Mouse (Mus musculus) neural tube, embryonic 10.5 days (tissue): ENCODE measurements around the gene H2-Q6.
"Not testable (repeated sequence)": the region's sequence is repeated elsewhere in the genome, so short reads cannot be mapped to it uniquely, and the experiment has no call there.

ENCODE experiments used
- DNase-seq: peaks from one replicate; pipeline ENCODE4 v3.0.0-alpha.2; 2017; ENCODE audit warnings: low spot score; ENCODE audit errors: extremely low spot score

Gene H2-Q6

DNA sequence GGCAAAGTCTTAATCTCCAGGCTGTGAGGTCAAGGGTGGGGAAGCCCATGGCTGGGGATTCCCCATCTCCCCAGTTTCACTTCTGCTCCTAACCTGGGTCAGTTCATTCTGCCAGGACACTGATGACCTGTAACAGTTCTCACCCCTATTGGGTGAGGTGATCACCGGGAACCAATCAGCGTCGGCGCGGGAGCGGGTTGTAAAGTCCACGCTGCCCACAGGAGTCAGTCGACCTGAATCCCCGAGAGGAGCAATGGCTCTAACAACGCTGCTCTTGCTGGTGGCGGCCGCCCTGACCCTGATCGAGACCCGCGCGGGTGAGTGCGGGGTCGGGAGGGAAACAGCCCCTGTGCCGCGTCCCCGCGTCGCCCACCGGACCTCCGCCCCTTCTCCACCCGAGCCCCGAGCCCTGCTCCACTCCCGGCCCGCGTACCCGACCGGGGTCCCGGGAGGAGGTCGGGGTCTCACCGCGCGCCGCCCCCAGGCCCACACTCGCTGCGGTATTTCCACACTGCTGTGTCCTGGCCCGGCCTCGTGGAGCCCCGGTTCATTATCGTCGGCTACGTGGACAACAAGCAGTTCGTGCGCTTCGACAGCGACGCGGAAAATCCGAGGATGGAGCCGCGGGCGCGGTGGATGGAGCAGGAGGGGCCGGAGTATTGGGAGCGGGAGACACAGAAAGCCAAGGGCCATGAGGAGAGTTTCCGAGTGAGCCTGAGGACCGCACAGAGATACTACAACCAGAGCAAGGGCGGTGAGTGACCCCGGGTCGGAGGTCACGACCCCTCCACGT, at the start of gene H2-Q6:
Gene H2-Q6, plus strand, starts transcription at position 227 of the 793 bp plus-strand sequence.
- DNase-seq: peak; percentile 72

GRCm38 (mm10) chr17:35379369-35379728, 45.3 kb upstream of the H2-Q6 start, which contains the start of gene H2-Q4:
TSS of gene H2-Q4 (plus strand) at chr17:35379617.
- peak; percentile 78 for DNase-seq

DNA sequence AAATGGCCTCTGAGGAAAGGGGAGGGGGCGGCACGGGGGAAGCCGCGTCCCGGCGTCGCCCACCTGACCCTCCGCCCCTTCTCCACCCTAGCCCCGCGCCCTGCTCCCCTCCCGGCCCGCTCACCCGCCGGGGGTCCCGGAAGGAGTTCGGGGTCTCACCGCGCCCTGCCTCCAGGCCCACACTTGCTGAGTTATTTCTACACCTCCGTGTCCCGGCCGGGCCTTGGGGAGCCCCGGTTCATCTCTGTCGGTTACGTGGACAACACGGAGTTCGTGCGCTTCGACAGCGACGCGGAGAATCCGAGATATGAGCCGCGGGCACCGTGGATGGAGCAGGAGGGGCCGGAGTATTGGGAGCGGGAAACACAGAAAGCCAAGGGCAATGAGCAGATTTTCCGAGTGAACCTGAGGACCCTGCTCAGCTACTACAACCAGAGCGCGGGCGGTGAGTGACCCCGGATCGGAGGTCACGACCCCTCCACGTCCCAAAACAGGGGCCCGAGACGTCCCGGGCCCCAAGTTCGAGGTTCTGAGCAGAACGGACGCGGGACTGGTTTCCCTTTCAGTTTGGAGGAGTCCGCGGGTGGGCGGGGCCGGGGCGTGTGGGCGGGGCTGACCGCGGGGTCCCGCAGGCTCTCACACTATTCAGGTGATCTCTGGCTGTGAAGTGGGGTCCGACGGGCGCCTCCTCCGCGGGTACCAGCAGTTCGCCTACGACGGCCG, 44.8 kb upstream of the H2-Q6 start:
- peak; percentile 42 for DNase-seq

DNA sequence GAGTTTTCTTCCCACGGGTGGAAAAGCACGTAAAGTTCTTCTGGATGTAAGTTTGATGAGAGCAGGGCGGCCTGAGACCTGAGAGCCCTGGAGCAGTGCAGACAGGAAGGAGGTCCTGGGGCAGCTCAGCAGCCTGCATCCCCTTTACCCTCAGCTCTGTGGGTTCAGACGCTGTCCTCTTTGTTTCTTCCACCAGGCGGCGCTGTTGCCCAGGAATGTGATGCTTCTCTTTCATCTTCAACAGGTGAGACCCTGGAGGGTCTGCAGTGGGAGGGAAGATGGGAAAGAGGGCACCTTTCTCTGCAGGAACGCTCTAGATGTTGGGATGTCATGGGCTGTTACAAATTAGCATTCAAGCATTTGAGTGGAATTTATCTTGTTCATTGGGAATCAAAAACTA, 34.9 kb upstream of the H2-Q6 start:
- DNase-seq: peak; percentile 58

DNA sequence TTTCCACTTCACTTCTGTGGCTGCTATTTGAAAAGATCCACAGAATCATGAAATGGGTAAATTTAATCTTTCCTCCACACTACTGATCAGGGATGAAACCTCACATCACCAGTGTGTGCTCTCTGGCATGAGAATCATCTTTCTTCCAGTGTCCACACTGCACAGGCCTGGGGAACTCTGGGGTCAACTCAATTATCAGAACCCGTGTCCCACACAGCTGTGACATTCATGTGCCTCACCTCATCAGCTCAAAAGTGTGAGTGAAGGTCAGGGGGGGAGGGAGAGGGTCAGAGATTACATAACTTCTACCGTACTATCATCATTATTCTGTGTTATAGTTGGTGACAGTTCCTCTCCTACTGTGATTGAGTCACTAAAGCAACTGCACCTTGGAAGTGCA, 32.0 kb upstream of the H2-Q6 start:
- not testable (repeated sequence) for DNase-seq

GRCm38 (mm10) chr17:35393864-35394800, 30.5 kb upstream of the H2-Q6 start:
- not testable (repeated sequence) for DNase-seq

DNA sequence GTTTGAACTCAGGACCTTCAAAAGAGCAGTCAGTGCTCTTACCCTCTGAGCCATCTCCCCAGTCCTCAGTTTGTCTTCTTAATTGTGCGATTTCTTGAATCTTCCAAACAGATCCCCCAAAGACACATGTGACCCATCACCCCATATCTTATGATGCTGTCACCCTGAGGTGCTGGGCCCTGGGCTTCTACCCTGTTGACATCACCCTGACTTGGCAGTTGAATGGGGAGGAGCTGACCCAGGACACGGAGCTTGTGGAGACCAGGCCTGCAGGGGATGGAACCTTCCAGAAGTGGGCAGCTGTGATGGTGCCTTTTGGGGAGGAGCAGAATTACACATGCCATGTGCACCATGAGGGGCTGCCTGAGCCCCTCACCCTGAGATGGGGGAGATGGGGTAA, 27.7 kb upstream of the H2-Q6 start:
- DNase-seq: not testable (repeated sequence)

DNA sequence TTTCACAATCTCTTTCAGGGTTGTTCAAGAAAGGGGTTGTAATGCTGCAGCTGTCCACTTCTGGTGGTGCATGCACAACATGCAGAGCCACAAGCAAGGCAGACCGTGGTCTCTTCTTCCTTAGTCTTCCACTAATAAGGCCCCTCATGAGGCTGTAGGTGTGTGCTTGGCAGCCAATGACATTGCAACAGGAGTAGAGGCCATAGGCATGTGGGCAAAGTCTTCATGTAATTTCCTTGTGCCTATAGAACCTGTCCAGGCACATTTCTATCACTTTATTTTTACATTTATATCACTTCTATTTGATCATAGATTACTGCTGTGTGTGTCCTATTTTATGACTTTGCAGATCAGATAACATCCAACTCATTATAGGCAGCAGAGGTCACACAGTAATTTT, 11.6 kb upstream of the H2-Q6 start:
- DNase-seq: not testable (repeated sequence)

GRCm38 (mm10) chr17:35415273-35416129, 9.1 kb upstream of the H2-Q6 start:
- DNase-seq: not testable (repeated sequence)

- peak; percentile 14 for DNase-seq
Observed at GRCm38 (mm10) chr17:35418772-35419171, 5.9 kb upstream of the H2-Q6 start.

- DNase-seq: not testable (repeated sequence)
Observed at GRCm38 (mm10) chr17:35419564-35419963, 5.1 kb upstream of the H2-Q6 start.

GRCm38 (mm10) chr17:35420206-35420810, 4.3 kb upstream of the H2-Q6 start:
- DNase-seq: peak; percentile 68

DNA sequence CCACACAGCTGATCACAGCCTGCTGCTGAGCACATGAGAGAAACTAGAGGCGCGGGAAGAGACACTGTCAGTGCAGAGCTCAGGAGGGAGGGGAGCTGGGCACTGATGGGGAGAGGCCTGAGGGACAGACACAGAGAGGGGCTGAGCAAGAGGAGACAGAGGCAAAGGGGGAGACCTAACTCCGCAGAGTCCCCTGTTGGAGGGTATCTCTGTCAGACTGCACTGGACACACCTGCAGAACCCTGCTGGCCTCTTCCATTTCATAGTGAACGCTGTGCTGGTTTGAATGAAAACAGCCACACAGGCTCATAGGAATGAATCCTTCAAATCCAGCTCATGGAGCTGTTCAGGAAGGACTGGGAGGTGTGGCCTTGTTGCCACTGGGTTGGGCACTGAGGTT, 3.3 kb upstream of the H2-Q6 start:
- DNase-seq: not testable (repeated sequence)

- DNase-seq: not testable (repeated sequence)
Observed at GRCm38 (mm10) chr17:35422360-35422759, 2.3 kb upstream of the H2-Q6 start.

DNA sequence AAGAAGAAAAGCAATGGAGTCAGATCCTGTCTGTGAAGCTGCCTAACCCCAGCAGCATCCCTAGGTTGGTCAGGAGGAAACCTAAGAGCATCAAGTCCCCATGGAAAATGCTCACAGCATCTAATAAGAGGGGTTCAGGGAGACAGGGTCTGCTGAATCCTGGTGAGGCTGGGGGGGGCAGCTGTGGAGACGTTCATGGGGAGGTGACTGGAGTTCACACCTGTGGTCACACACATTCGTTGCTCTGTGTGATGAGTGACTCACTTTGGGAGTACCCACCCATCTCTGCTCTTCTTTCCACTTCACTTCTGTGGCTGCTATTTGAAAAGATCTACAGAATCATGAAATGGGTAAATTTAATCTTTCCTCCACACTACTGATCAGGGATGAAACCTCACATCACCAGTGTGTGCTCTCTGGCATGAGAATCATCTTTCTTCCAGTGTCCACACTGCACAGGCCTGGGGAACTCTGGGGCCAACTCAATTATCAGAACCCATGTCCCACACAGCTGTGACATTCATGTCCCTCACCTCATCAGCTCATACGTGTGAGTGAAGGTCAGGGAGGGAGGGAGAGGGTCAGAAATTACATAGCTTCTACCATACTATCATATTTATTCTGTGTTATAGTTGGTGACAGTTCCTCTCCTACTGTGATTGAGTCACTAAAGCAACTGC, 1.4 kb upstream of the H2-Q6 start:
- not testable (repeated sequence) for DNase-seq

- DNase-seq: not testable (repeated sequence)
Observed at GRCm38 (mm10) chr17:35424106-35424505, 544 bp upstream of the H2-Q6 start.

- DNase-seq: peak; percentile 42
Observed at GRCm38 (mm10) chr17:35425474-35425873, 824 bp downstream of the H2-Q6 start.

- not testable (repeated sequence) for DNase-seq
Observed at GRCm38 (mm10) chr17:35428883-35429282, 4.2 kb downstream of the H2-Q6 start.

- not testable (repeated sequence) for DNase-seq
Observed at GRCm38 (mm10) chr17:35430671-35431070, 6.0 kb downstream of the H2-Q6 start.
